Mouse (Mus musculus) kidney, adult 2 months (tissue): ENCODE results near the gene Ncapd2.

Source experiments
- CTCF ChIP-seq: fragments of 200-500 bp; conservative IDR thresholded peaks from 2 replicates; pipeline ENCODE4 v1.5.1; 2011; ENCODE audit warnings: low read depth, mild to moderate bottlenecking, control low read depth, low read length, moderate library complexity, mixed read lengths; ENCODE audit not compliant: insufficient read depth, insufficient read length
- POLR2A ChIP-seq: fragments of 200-500 bp; IDR thresholded peaks from one replicate; pipeline ENCODE4 v1.6.1; 2011; ENCODE audit warnings: low read depth, low read length, control low read depth

DNA sequence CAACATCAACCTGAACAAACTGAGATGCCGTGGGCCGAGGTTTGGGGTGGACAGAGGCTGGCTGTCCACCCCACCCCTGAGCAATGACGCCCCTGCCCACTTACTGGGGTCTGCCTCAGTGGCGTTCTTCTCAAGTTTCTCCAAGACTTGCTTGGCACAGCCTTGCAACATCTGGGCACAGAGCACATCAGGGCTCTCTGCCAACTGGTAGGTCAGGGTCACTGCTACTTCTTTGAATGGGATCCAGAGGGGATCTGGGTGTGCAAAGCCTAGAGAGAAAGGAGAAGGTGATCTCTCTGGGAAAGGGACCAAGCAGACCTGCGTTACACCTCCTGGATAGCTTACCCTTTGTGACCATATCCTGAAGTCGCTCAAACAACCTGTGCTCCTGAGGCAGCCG, 18.2 kb downstream of the Ncapd2 start:
- TF ChIP-seq CTCF (no peak), POLR2A (no peak)
